Mouse (Mus musculus) layer of hippocampus, adult 9-11 months (tissue): ENCODE measurements around the gene Ugt1a7c.
"Not testable (repeated sequence)": the region's sequence is repeated elsewhere in the genome, so short reads cannot be mapped to it uniquely, and the experiment has no call there.

Source experiments
- DNase-seq: peaks from one replicate; pipeline ENCODE4 v3.0.0; 2022

Ugt1a7c gene

GRCm38 (mm10) chr1:88120550-88120949, 25.7 kb downstream of the Ugt1a7c start:
- DNase-seq = not testable (repeated sequence)

GRCm38 (mm10) chr1:88121521-88121920, 26.7 kb downstream of the Ugt1a7c start:
- DNase-seq = not testable (repeated sequence)

DNA sequence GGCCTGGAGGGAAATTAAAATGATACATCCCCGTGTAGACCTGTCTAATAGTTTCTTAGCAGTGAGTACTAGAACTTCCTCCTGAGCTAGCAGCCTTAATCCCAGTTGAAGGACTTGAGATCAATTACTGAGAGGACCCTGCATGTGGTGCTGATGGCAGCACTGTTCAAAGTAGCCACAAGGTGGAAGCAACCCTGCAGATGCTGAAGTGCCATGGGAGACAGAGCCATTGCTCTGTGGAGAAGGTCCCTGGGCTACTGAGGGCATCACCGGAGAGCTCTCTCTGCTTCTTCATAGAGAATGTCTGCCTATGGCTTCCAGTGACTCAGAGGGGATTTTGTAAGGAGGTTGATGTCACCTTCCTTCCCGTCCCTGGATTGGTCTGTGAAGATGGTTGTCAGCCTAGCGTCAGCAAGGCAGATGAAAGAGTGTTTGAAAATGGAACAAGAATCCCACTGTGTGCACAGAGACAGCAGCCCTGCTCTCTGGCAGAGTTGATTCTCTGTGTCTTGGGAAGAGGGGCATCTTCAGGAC, 31.0 kb downstream of the Ugt1a7c start:
- DNase-seq = not testable (repeated sequence)

- not testable (repeated sequence) for DNase-seq
These were observed 34.2 kb downstream of the Ugt1a7c start for GRCm38 (mm10) chr1:88129091-88129490.

GRCm38 (mm10) chr1:88130223-88130622, 35.4 kb downstream of the Ugt1a7c start:
- not testable (repeated sequence) for DNase-seq

DNA sequence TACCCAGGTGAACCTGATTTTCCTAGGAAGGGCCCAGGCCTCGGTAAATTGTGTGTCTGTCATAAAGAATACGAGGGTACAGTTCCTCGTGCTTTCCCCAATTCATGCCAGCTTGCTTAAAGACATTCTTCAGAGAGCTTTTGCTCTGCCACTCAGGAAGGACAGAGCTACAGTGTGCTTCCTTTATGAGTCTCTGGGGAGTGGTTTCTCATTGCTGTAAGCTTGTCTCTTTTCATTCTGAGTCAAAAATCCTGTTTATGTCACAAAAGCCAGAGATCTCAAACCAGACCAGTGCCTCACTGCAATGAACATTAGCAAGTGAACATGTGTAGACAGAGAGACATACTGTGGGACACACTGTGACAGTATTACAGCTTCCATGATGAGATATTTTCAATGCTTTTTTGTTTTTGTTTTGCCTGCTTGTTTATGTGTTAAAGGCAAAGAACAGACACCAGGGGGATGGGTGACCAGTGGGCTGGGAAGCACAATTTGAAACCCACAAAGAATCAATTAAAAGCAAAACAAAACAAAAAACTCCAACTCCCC, 39.1 kb downstream of the Ugt1a7c start:
- DNase-seq = no peak

DNA sequence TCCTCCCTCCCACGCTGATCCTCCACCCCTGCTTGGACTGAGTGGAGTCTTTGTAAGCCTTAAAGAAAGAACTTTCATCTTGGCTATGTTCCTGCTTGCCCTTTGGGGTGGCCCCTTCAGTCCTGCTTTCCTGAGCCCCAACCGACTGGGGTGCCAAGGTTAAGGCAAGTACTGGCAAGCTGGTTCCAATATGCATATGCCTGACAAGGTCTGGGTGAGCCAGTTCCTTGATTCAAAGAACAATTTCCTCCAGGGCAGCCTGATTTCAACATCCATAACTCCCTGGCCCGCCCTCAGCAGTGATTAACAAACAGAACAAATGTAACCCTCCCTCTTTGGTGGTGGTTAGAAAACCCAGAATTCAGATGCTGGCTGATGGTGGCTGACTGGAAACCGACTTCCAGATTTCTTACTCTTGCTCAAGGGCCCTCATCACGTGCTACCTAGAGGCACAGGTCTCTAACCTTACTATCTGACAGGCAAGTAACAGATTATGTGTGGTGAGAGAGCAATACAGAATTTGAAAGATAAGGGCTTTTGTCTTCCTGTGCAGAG, 39.7 kb downstream of the Ugt1a7c start, which contains the start of gene Ugt1a6a:
Gene Ugt1a6a, plus strand, starts transcription at position 353 of the 555 bp plus-strand sequence.
- peak; percentile 18 for DNase-seq

DNA sequence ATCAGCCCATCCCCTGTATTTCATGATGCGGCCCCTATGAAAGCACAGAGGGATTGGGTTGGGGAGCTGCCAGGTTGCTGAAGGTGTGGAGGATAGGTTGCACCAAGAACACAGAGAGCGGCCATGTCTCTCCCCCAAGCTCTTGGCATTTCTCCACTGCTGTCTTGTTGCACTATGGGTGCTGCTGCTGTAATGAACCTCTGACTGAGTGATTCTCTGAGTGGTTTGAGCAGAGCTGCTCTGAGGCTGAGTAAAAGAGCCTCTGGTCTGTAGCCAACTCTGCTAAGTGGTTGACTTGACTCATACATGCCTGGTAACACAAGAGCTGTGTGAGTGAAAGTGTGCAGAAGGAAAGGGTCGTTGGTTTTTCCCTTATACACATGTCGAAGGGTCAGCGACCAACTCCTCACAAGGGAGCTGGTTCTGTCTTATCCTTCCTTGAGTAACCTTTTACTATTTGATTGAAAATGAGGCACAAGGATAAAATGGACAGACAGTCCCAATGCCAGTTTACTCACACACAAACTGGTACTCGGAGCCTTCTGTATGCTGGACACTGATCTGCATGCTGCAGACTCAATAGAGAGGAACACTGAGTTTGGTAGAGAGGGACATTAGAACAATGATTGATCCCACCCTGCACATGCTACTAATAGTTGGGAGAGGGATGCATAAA, 40.5 kb downstream of the Ugt1a7c start:
- DNase-seq = not testable (repeated sequence)

GRCm38 (mm10) chr1:88136646-88137045, 41.8 kb downstream of the Ugt1a7c start:
- no peak for DNase-seq

DNA sequence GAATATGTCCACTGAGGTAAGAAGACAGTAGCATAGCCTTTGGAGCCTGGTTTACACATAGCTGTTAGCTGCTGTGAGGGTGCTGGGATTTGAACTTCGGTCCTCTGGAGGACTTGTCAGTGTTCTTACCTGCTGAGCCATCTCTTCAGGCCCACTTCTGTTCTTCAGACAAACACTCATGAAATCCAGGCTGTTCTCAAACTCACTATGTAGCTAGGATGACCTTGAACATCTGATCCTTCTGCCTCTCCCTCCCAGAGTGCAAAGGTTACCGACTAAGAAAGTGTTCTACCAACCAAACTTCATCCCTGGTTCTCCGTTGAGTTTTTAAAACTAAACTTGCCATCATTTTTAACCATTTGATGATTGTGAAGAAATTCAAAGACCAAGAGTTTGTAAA, 42.4 kb downstream of the Ugt1a7c start:
- DNase-seq = no peak

GRCm38 (mm10) chr1:88138145-88138544, 43.3 kb downstream of the Ugt1a7c start:
- no peak for DNase-seq

DNA sequence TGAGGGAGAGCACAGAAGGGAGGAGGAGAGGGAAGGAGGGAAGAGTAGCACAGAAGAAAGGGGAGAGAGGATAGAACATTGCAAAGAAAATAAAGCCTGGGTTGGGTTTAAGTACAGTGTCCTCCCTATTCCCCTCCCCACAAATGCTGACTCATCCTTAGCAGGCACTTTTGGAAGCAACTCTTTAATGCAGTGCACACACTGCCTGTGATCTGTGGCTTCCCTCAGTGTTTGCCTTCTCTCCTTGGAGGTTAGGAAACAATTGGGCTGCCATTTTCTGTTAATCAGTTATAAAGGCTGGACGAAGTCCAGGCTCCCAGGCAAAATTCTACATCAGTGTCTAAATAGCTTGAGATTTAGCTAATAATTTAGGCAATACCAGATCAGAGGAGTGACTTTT, 45.6 kb downstream of the Ugt1a7c start:
- not testable (repeated sequence) for DNase-seq

GRCm38 (mm10) chr1:88143966-88144675, 49.3 kb downstream of the Ugt1a7c start:
- not testable (repeated sequence) for DNase-seq

DNA sequence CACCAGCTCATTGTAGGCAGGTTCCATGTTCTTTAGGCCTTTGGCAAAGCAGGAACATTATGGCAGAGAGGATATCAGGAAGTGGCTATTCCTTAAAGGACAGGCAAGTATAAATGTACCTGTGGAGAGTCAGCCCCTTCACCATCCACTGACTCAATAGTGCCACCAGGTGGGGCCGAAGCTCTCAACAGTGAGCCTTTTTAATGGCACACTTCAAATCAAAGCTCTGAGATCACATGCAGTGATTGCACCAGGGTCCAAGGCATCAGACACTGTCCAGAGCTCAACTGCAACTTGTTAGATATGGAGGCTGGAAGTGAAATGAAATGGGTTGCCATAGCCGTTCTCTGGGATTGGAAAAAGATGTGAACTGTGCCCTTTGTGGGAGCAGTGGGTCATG, 50.4 kb downstream of the Ugt1a7c start:
- DNase-seq = not testable (repeated sequence)

- not testable (repeated sequence) for DNase-seq
These were observed 55.3 kb downstream of the Ugt1a7c start for GRCm38 (mm10) chr1:88150133-88150532.

DNA sequence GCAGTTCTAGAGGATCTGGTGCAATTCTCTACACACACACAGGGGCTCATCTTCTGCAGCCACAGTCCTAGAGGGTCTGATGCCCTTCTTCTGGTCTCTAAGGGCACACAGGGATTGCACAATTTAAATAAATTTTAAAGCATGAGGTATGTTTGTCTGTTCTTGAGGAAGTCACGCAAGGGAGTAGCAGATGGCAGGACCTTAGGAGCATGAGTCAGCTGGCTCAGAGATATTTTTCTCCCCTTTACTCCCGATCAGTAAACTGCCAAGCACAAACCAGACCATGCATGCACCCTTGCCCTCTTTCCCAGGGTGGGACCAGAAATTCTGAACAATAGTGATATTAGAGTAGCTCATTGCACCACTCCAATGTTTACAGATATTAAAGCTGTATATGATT, 63.6 kb downstream of the Ugt1a7c start:
- no peak for DNase-seq

DNA sequence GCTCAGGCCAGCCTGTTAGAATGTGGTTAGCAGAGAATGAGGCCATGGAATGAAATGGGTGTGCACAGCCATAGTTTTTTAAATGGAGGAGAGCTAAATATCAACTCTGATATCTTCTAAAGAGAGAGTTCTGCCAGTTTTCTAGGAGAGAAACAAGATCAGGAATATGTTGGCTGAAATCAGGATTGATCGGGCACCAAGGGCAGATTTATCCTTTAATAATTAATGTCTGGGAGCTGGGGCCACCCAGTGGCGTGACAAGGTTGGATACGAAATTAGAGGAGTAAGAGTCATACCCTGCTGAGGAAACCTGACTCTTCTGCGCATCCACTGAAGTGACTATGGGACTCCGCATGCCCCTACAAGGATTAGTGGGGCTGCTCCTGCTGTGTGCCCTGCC, 70.8 kb downstream of the Ugt1a7c start, which contains the start of gene Ugt1a5:
Gene Ugt1a5, plus strand, starts transcription at position 302 of the 400 bp plus-strand sequence.
- DNase-seq = no peak

- not testable (repeated sequence) for DNase-seq
These were observed 77.3 kb downstream of the Ugt1a7c start for GRCm38 (mm10) chr1:88172190-88172589.

DNA sequence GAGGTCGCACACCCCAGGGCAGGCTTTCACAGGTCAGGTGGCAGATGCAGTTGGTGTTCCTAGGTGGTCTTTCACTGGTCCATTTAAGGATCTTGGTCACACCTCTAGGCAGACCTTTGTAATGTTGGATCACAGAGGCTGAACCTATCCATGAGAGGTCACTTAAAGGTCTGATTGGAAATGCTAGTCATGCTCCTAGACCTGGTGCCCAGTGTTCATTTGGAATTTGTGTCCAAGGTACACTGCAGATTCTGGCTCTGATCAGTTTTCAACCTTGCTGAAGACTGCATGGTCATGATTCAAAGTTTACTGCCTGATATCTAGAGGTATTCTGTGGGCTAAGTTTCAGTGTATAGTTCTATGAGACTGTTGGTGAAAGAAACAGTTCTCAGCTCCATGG, 84.8 kb downstream of the Ugt1a7c start:
- DNase-seq = no peak

DNA sequence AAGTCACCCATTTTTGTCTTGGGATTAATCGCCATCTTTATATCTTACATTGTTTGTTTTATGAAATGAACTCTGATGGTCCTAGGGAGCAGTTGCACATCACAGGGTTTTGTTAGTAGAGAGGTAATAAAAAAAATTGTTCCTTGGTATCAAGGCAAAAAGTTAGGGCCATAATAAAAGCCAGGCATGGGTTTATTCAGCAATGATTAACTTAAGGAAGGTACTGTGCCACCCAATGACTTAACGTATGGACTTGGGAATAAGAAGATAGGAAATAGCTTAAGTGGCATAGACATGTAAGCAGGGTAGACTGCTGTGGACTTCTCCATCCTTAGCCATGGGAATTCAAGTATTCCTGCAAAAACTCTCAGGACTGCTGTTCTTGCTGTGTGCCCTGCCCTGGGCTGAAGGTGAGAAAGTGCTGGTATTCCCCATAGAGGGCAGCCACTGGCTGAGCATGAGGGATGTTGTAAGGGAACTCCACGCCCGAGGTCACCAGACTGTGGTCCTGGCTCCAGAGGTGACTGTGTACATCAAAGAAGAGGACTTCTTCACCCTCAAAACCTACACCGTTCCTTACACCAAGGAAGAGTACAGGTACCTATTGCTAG, 91.6 kb downstream of the Ugt1a7c start:
- DNase-seq = no peak

DNA sequence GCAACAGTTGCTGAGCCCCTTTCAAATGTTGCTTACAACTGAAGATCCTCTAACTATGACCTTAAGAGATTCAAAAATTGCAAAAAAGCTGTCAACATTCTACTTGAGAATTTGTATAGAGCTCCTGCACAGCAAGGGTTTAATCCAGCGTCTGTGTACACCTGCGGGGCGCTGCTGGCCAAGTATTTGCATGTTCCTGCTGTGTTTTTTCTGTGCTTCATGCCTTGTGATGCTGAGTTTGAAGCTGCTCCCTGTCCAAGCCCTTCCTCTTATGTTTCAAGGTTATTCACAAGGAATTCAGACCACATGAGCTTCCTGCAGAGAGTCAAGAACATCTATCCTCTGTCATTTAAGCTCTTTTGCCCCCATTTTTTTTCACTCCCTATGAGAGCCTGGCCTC, 97.3 kb downstream of the Ugt1a7c start:
- DNase-seq = no peak

- DNase-seq = no peak
These were observed 100.8 kb downstream of the Ugt1a7c start for GRCm38 (mm10) chr1:88195687-88196086.

- no peak for DNase-seq
These were observed 102.6 kb downstream of the Ugt1a7c start for GRCm38 (mm10) chr1:88197443-88197842.
